Mouse (Mus musculus): ENCODE measurements around the gene Nudt15.

Gene Nudt15

DNA sequence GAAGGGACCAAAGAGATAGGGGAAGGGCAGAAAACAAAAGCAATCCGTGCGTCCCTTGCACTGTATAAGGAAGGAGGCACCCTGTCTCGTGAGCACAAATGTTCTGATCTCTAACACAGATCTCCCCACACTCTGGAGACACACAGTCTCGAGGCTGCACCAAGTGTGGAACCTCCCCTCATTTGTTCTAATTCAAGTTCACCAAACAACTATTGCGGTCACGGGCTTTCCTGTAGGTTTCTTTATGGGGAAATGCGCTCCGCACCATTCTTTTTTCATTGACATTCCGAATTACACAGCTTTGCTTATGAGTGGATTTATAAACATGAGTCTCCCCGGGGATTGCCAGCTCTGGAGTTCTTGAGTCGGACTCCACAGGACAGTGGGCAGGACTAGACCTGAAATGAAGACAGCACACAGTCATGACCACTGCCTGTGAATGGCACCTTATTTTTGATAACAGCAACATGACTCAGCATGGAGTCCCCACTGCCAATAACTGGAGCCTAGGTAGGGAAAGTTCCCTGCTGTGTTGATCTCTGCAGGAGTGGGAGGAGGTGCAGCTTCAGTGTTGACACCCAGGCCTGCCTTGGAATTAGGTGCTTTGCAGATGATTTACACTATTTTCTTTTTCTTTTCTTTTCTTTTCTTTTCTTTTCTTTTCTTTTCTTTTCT is 40.2 kb downstream of the Nudt15 start:
- peak; percentile 65 to 82 for DNase-seq

DNA sequence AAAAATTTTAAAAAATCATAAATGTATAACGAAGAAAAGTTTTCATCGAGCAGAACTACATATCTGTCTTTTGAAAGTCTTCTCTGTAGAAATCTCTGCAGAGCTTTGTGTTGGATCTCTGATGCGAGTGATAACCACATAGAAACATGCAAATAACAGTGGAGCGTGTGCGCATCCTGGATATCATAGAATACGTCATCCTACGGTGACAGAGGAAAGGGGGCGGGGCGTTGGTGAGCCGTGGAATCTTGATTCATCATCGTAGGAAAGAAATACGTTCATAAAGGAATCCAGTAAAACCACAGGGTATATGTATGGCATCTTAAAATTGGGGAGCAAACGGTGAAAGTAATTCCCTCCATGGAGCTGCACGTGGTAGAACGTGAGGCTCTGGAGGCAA is 40.8 kb downstream of the Nudt15 start:
- DNase-seq: peak in 1 of 2 experiments; percentile 35

GRCm38 (mm10) chr14:73506283-73506682 is 41.8 kb downstream of the Nudt15 start:
- DNase-seq: peak in 1 of 2 experiments; percentile 32

GRCm38 (mm10) chr14:73503237-73503933 is 44.7 kb downstream of the Nudt15 start:
- DNase-seq: peak in 1 of 2 experiments; percentile 7

DNA sequence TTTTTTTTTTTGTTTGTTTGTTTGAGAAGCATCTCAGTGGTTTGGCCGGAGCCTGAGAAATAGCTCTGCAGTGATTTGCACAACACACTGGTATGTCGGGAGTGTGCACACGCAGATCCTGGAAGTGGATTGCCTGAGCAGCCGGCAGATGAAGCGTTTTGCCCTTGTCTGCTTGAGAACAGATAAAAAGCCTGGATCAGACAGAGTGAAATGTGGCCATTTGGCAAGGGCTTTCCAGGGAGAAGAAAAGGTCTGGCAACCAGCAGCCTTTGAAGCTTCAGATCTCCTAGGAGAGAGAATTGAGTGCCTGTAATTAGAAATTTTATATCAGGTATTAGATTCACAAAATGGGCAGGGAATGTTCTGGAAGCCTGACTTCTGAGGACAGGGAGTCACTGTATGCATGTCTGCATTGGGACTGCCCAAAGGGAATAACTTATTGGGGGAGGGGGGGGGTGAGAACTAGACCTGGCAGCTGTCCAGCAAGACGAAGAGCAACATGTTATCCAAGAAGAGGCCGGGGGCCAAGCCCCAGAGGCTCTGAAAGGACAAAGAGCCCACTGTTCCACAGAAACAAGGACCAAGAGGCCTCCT is 45.4 kb downstream of the Nudt15 start:
- peak in 1 of 2 experiments; percentile 19 for DNase-seq

GRCm38 (mm10) chr14:73501721-73502120 is 46.3 kb downstream of the Nudt15 start:
- peak in 1 of 2 experiments; percentile 42 for DNase-seq

- DNase-seq: no peak
Measured at GRCm38 (mm10) chr14:73501283-73501682, 46.8 kb downstream of the Nudt15 start.

DNA sequence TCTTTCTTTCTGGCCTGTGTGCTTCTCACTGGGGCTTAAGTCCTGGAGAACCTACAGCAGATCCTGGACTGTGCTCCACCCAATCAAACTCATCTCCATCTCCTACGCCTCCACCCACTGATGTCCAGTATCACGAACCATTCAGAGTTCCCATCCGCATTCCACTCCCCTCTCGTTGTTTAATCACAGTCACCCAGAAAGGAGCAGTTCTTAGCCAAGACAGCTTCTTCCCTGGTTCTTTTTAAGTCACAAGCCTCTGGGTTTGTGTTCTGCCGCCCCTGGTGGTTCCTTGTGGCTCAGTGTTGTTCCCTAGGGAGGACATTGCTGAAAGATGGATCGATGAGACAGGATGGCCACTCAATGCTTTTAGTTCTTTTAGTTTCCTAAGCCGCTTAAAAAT is 52.3 kb downstream of the Nudt15 start:
- DNase-seq: no peak

GRCm38 (mm10) chr14:73494122-73494521 is 53.9 kb downstream of the Nudt15 start:
- DNase-seq: no peak

- DNase-seq: no peak
Measured at GRCm38 (mm10) chr14:73493356-73493755, 54.7 kb downstream of the Nudt15 start.

- no peak for DNase-seq
Measured at GRCm38 (mm10) chr14:73486641-73487040, 61.4 kb downstream of the Nudt15 start.

DNA sequence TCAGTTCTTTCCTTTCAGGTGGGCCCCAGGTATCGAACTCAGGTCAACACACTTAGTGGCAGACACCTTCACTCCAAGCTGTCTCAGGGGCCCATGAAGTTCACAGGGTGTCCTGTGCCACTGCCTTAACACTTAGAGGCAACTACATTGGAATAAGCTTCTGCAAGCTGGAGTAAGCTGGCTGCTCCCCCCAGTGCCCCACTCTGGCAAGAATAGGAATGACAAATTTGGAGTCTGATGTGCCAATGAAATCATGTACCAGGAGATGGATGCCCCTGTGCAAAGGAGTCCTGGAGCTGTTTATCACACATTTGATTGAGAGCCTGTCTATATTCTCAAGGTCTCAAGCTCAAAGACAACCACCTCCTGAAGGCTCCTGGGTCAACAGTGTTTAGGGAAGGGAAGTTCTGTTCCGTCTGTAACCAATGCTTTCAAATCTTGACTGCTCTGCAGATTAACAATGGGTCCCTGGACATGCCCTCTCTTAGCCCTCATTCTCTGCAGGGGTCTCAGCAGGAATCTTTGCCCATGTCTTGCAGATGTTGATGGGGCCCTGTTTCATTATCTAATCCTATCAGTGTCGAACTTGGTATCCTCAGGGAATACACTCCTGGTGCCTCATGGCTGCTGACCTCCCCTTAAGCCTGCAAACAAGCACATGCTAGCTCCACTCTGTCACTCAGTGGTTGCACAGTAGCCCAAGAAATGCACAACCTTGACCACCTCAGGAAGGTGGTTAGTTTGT is 63.5 kb downstream of the Nudt15 start:
- DNase-seq: no peak

GRCm38 (mm10) chr14:73483516-73484229 is 64.4 kb downstream of the Nudt15 start:
- no peak for DNase-seq

DNA sequence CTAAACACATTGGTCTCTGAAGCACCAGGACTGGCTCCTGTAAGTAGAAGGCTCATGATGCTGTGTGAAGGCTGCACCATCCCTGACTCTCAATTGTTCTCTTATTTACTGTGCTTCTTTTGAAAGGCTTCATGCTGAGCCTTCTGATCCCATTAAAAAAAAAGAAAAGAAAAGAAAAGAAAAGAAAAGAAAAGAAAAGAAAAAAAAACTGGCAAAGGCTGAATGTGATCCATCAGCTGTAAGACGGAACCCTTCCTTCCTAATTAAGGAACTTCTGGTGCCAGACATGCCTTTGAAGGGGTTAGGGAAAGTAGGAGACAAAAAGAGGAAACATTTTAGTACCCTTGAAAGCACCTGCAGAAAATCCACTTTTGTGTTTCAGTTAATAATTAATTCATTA is 68.3 kb downstream of the Nudt15 start:
- DNase-seq: no peak

GRCm38 (mm10) chr14:73478321-73478720 is 69.7 kb downstream of the Nudt15 start:
- no peak for DNase-seq

- peak; percentile 47 to 70 for DNase-seq
Measured at GRCm38 (mm10) chr14:73477077-73477476, 71.0 kb downstream of the Nudt15 start.

GRCm38 (mm10) chr14:73476361-73476934 is 71.6 kb downstream of the Nudt15 start:
- DNase-seq: peak; percentile 46 to 68

- DNase-seq: peak in 1 of 2 experiments; percentile 62
Measured at GRCm38 (mm10) chr14:73475506-73475905, 72.5 kb downstream of the Nudt15 start.

DNA sequence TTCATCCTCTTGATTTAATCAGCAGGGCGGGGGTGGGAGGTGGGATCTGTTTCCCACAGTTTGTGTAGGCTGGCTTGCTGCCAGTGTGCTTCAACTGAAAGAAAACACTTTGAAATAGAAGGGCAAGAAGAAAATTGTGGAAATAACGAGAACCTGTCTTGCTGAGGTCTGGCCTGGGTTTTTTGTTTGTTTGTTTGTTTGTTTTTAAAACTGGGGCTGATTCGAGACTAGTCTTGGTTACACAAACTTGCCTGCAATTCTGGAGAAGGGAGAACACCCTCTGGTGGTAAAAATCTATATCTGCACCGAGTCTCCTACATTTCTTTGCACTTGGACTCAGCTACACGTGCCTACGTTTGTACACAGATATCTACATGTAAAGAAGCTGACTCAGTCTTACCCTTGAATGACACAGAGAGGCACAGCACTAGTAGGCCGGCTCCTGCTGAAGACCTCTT is 73.4 kb downstream of the Nudt15 start:
- DNase-seq: peak in 1 of 2 experiments; percentile 59

DNA sequence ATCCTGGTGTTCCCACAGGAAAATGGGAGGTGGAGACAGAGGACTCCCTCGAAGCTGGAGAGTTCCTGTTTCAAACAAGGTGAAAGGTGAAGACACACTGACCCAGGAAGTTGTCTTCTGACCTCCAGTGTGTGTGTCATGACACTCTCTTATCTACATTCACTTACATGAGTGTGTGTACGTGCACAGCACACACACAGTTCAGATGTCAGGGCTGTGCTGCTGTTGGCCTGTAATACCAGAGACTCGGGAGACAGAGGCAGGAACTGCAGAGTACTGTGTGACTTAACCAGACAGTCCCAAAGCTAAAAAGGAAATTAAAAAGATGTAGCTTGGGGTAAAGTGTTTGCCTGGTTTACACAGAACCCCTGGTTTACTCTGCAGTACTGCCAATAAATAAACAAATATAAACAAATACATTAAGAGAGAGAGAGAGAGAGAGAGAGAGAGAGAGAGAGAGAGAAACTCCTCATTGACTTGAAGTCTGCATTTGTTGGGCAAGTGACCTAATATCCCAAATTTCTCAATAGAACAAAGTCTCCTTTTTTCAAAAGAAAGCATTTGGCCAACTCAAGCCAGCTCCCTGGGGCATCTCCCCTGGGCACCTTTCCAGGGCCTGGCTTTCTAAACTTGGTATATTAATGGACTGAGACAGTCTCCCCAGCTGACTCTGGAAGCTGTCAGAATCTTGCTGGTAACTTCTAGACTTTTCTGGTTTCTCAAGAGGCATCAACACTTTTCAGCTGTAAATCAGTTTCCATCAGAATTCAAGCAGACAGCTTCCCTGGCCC is 74.2 kb downstream of the Nudt15 start:
- peak in 1 of 2 experiments; percentile 32 for DNase-seq

DNA sequence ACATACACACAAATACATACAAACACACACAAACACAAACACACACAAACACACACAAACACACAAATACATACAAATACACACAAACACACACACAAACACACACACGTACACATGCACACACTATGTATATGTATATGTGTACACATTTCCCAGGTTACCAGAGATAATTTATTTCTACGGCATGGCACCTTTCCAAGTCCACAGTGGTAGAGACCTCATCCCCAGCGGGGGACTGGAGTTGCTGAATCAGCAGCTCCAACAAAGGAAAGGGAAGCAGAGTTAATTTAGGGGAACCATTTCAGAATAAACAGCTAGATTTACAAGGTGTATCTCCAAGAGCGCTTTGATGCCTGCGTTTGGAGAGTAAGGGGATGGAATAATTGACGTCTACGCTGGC is 75.8 kb downstream of the Nudt15 start:
- DNase-seq: no peak

All from lung, adult 18-20 months (tissue).